Mouse (Mus musculus): Measurements from ENCODE around the gene Nkd1.

Nkd1 gene

GRCm38 (mm10) chr8:88520985-88521527 lies at the start of gene Nkd1:
Nkd1 (plus strand) TSS chr8:88521354.
- peak; percentile 84 for DNase-seq

GRCm38 (mm10) chr8:88481290-88481689 lies 39.9 kb upstream of the Nkd1 start:
- no peak for DNase-seq

GRCm38 (mm10) chr8:88488391-88488829 lies 32.7 kb upstream of the Nkd1 start:
- DNase-seq: no peak

GRCm38 (mm10) chr8:88494076-88494475 lies 27.1 kb upstream of the Nkd1 start:
- DNase-seq: no peak

GRCm38 (mm10) chr8:88495071-88495805 lies 25.9 kb upstream of the Nkd1 start:
- DNase-seq: peak; percentile 51

GRCm38 (mm10) chr8:88502143-88502542 lies 19.0 kb upstream of the Nkd1 start:
- DNase-seq: no peak

- DNase-seq: no peak
These were observed 14.2 kb upstream of the Nkd1 start for GRCm38 (mm10) chr8:88506981-88507380.

DNA sequence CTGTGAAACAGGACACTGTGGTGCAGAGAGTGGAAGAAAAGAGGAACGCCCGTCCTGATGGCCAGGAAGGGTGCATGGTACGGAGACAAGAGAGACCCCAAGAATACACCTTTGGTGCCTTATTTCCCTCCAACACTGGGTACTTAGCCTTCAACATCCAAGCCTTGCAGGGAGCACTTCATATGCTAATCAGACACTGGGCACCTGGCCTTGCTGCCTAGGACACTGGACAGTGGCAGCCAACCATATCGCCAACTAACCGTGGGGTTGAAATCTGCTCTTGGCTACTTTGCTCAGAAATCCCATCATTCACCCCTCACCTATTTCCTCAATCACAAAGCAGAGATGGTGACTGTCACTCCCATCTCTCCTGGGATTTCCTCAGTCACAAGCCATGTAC lies 10.1 kb upstream of the Nkd1 start:
- no peak for DNase-seq

DNA sequence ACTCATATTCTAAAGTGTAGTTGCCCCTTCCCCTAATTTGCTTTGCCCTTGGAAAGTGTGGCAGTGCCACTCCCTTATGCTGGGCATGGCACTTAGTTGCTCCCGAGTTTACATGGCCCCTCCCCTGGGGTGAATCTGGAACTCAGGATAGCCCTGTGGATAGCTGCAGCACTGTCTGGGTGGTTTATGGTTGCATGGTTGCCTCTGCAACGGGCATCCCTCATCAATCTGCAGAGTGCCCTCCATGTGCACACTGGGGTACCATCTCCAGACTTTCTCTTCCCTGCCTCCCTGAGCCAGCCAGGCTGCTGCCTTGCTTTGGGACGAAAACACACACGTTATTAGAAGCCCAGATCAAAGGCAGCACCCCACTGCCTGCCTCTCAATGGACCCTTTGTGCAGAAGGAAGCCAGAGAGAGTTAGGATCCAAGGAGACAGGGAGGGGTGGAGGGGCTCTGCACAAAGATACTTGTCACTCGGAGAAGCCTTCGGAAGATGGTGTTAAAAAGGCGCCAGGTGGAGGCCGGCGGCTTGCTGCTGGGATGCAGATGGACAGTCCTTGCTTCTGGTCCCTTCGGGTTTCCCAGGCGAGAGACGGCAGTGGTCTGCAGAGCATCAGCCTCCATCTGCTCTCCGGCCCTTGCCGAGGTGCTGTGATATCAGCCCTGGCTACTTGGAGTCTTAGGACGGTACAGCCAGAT lies 8.9 kb upstream of the Nkd1 start:
- peak; percentile 10 for DNase-seq

DNA sequence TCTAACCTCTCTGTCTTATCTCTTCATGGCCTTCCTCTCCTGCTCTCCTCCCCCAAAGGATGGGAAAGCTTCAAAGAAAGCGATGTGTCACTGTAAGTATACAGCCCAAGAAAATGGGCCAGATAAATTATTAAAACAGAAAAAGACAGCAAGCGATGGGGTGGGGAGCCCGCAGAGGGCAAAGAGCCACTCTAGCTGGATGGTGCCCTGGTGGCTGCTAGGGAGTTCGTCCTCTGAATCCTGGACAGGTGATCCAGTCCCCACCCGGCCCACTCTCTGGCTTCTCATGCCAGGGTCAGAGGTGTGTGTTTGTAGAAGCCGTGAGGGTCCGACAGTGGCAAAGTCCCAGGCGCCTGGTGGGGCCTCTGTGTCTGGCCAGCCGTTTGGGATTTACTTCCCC lies 3.1 kb upstream of the Nkd1 start:
- no peak for DNase-seq

- DNase-seq: no peak
These were observed 773 bp upstream of the Nkd1 start for GRCm38 (mm10) chr8:88520381-88520780.

- peak; percentile 13 for DNase-seq
These were observed 624 bp downstream of the Nkd1 start for GRCm38 (mm10) chr8:88521541-88522414.

DNA sequence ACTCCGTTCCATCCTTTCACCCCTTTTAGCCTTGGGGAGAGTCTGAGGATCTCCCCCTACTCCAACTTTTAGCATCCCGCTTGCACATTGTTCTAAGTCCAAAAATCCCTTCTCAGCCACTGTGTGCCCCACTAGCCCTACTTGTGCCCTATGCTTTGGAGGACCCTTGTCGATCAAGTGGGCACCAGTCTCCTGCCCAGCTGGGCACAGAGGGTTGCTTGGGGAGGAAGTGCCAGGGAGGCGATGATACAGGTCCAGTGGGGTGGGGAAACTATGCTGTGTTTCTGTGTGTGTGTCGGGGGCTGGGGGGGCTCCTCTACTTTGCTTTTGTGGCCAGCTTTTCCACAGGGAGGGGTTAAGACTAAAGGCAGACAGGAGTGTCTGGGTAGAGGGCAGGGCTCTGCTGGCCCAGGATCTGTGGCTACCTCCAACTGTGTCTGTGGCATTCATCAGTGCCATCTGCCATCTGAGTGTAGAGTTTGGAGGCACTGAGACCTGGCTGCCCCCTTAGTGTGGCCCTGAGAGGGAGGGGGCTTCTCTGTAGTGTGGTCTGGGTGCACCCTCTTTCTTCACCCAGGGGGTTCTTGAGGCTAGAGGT lies 1.4 kb downstream of the Nkd1 start:
- no peak for DNase-seq

- DNase-seq: no peak
These were observed 2.5 kb downstream of the Nkd1 start for GRCm38 (mm10) chr8:88523621-88524020.

- DNase-seq: no peak
These were observed 3.0 kb downstream of the Nkd1 start for GRCm38 (mm10) chr8:88524132-88524531.

DNA sequence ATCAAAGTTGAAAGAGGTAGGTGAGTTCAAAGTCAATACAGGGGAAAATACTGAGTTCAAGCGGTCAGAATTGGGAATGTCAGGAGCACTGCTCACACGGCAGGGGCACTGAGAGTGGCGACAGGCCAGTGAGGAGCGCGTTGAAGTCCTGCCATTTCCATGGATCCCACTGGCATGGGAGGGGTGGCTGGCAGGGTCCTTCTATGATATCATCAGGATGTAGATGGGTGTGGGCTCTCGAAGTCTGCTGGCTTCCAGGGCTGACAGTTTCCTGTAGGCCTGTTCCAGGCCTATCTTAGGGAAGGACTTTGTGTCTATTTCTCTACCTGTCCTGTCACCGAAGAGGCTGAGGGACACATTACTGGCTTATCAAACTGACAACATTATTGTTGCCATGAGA lies 3.7 kb downstream of the Nkd1 start:
- no peak for DNase-seq

DNA sequence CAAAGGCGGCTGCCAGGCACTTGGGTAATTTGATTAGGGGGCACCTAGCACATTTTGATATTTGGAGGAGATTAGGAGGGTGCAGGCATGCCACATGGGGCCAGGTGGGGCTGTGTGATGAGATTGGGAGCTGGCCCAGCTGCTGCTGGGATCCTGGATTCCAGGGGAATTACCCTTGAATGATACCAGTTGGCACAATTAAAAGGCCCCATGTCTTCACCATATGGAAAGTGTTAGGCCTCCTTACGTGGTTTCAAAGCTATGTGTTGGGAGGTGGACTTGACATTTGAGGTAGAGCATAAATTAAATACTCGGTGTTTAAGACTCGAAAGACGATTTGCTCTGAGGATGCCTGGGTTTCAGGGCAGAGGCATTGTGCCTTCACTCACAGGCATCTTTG lies 5.1 kb downstream of the Nkd1 start:
- DNase-seq: no peak

GRCm38 (mm10) chr8:88528186-88528585 lies 7.0 kb downstream of the Nkd1 start:
- DNase-seq: no peak

- no peak for DNase-seq
These were observed 8.6 kb downstream of the Nkd1 start for GRCm38 (mm10) chr8:88529798-88530197.

- no peak for DNase-seq
These were observed 15.9 kb downstream of the Nkd1 start for GRCm38 (mm10) chr8:88537081-88537480.

DNA sequence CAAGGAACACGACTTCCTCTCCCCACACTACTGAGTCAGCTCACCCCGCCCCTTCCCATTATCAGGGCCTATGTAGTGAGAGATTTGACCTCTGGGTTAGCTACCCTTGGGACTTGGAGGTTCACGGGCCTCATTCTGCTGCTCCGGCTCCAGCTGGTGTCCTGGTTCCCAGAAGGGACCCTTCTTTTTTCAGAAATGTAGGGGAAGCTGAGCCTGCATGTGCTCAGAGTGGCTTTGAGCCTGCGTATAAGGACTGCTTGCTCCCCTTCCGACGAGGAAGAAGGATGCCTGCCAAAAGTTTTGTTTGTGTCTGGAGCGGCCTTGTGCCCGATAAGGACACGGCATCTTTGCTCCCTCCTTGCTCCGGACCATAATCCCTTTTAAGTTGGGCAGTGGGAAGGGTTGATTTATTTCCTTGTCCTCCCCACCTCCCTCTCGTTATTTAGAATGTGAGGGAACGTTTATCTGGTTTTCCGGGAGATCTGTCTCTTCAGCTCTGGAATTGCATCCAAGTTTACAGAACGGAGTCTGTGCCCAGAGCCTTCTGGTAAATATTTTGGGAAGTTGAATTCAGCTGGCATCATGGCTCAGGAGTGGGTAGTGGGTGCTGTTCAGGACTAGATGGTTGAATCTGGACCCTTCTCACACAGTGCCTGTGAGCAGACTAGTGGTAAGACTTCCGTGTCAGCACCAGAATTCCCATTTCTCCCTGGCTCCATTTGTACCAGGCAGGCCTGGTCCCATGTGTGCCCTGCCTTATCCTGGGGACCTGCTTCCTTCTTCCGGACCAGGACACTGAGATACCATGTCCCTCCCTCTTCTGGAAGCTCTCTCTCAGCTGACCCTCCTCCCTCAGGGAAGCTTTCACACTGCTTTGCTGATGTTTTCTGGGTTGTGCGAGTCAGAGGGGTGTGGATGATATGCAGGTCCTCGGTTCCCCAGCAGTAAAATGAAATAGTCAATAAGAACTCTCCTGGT lies 17.1 kb downstream of the Nkd1 start:
- no peak for DNase-seq
